Mouse (Mus musculus) forebrain, postnatal 0 days (tissue): ENCODE measurements at regions not wholly inside any gene's neighbourhood (a gene's known extent, or its start where the extent isn't known, plus 50 kb on each side); places are given as distances from the start of the nearest gene placed in this dataset.

Experiments used
- ATAC-seq: fragments of 200-750 bp; cut with Nextera tagmentation; 2 replicates; pipeline ENCODE4 v1.8.0; 2017; ENCODE audit warnings: mild to moderate bottlenecking, moderate library complexity
- DNase-seq: peaks from one replicate; pipeline ENCODE4 v3.0.0-alpha.2; 2015
- H3K27ac ChIP-seq: fragments of 300-500 bp; sonication (generic); 2 replicates; pipeline ENCODE4 v1.5.1; 2014; ENCODE audit warnings: low read depth, mild to moderate bottlenecking, antibody characterized with exemption, low read length, moderate library complexity, mixed read lengths
- H3K27me3 ChIP-seq: fragments of 300-500 bp; sonication (generic); 2 replicates; pipeline ENCODE4 v1.6.1; 2014; ENCODE audit warnings: mild to moderate bottlenecking, low read length, mixed read lengths; ENCODE audit not compliant: insufficient read depth
- H3K36me3 ChIP-seq: fragments of 300-500 bp; sonication (generic); 2 replicates; pipeline ENCODE4 v1.6.1; 2014; ENCODE audit warnings: mild to moderate bottlenecking, moderate library complexity; ENCODE audit not compliant: insufficient read depth
- H3K4me1 ChIP-seq: fragments of 300-500 bp; sonication (generic); 2 replicates; pipeline ENCODE4 v1.6.1; 2014; ENCODE audit warnings: antibody characterized with exemption; ENCODE audit not compliant: insufficient read depth
- H3K4me2 ChIP-seq: fragments of 300-500 bp; sonication (generic); 2 replicates; pipeline ENCODE4 v1.6.1; 2014; ENCODE audit warnings: low read depth, mild to moderate bottlenecking, moderate library complexity
- H3K4me3 ChIP-seq: fragments of 300-500 bp; sonication (generic); 2 replicates; pipeline ENCODE4 v1.5.1; 2014; ENCODE audit warnings: low read depth, low read length, mixed read lengths
- H3K9ac ChIP-seq: fragments of 300-500 bp; sonication (generic); 2 replicates; pipeline ENCODE4 v1.6.1; 2014; ENCODE audit warnings: mild to moderate bottlenecking
- H3K9me3 ChIP-seq: fragments of 300-500 bp; sonication (generic); 2 replicates; pipeline ENCODE4 v1.6.1; 2016; ENCODE audit warnings: low read length
- CTCF ChIP-seq: sonication (generic); IDR thresholded peaks from 2 replicates; pipeline ENCODE4 v1.5.1; 2016; ENCODE audit warnings: antibody characterized with exemption, control low read depth, low read depth
- WGBS: fragments of 180-500 bp; shearing (Covaris S2); extraction: QIAGEN DNeasy Blood & Tissue Kit; methylation state at CpG from one replicate; pipeline ENCODE4 v1.1.7; 2014; 5-methylcytosine and 5-hydroxymethylcytosine counted together

GRCm38 (mm10) chr17:45306506-45306905 lies 127.0 kb downstream of the Cdc5l start:
- Histone ChIP-seq H3K4me3 (no peak overlapping the region), H3K36me3 (no peaks in the 10 kb centered on the region), H3K27me3 (no peaks in the 10 kb centered on the region), H3K9me3 (no peaks in the 10 kb centered on the region), H3K4me2 (no peak overlapping the region), H3K27ac (no peak overlapping the region), H3K4me1 (no peaks in the 10 kb centered on the region), H3K9ac (no peak overlapping the region)
- no peak for TF ChIP-seq CTCF
- no peak for DNase-seq
- WGBS, result 84% methylated on average over 7 of the region's 7 CpGs
- no peak for ATAC-seq

GRCm38 (mm10) chr17:45303183-45303582 lies 130.4 kb downstream of the Cdc5l start:
- H3K4me1 ChIP-seq, result no peaks in the 10 kb centered on the region
- no peak for TF ChIP-seq CTCF
- no peak overlapping the region for H3K4me3 ChIP-seq
- H3K4me2 ChIP-seq, result no peak overlapping the region
- no peak overlapping the region for H3K9ac ChIP-seq
- WGBS, result 67% methylated on average over 6 of the region's 6 CpGs
- ATAC-seq (no peak), DNase-seq (no peak)
- H3K27me3 ChIP-seq, result no peaks in the 10 kb centered on the region
- no peak overlapping the region for H3K27ac ChIP-seq
- H3K9me3 ChIP-seq, result no peaks in the 10 kb centered on the region
- H3K36me3 ChIP-seq, result no peaks in the 10 kb centered on the region

GRCm38 (mm10) chr17:45298355-45298754 lies 135.2 kb downstream of the Cdc5l start:
- DNase-seq (no peak), ATAC-seq (no peak)
- no peaks in the 10 kb centered on the region for H3K4me1 ChIP-seq
- 32% methylated on average over 4 of the region's 4 CpGs for WGBS
- no peak overlapping the region for H3K27ac ChIP-seq
- no peak overlapping the region for H3K9ac ChIP-seq
- no peak for TF ChIP-seq CTCF
- no peaks in the 10 kb centered on the region for H3K27me3 ChIP-seq
- H3K9me3 ChIP-seq, result no peaks in the 10 kb centered on the region
- no peaks in the 10 kb centered on the region for H3K36me3 ChIP-seq
- H3K4me3 ChIP-seq, result no peak overlapping the region
- no peak overlapping the region for H3K4me2 ChIP-seq

DNA sequence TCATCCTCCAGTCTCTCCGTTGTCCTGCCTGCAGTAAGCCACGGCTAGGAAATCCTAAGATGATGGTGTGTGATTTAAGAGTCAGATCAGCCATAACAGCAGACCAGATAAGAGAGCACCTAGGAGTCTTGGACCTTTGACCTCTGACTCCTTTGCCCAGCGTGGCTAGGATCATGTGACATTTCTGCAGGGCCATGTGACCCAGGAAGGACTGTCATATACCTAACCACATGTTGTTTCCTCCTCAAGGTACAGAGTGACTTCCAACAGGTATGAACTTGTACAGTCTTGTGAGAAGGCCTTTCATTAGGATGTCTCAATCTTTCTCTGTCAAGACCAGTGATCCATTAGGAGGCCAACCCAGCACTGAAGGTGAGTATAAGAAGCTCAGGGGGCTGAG lies 135.7 kb downstream of the Cdc5l start:
- DNase-seq (no peak), ATAC-seq (no peak)
- H3K36me3 ChIP-seq, result no peaks in the 10 kb centered on the region
- WGBS, result 82% methylated on average over 3 of the region's 3 CpGs
- H3K9ac ChIP-seq, result no peak overlapping the region
- no peak for TF ChIP-seq CTCF
- H3K4me3 ChIP-seq, result no peak overlapping the region
- H3K4me2 ChIP-seq, result no peak overlapping the region
- H3K9me3 ChIP-seq, result no peaks in the 10 kb centered on the region
- no peaks in the 10 kb centered on the region for H3K4me1 ChIP-seq
- no peak overlapping the region for H3K27ac ChIP-seq
- no peaks in the 10 kb centered on the region for H3K27me3 ChIP-seq

DNA sequence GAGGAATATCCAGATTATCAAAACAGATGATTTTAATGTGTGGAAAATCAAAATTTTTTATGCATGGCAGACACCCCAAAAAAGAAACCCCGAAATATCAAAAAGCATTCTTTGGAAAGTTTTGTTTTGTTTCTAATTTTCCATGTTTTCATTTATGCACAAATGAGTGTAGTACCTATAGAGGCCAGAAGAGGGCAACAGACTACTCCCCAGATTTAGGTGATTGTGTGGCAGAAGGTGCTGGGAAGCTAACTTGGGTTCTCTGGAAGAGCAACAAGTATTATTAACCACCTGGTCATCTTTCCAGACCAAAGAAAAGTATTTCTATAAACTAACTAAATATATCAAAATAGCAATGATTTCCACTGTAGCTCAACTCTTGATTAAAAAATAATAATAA lies 137.2 kb downstream of the Cdc5l start:
- H3K4me2 ChIP-seq, result no peak overlapping the region
- H3K27me3 ChIP-seq, result no peaks in the 10 kb centered on the region
- no peaks in the 10 kb centered on the region for H3K9me3 ChIP-seq
- no peak for DNase-seq
- H3K36me3 ChIP-seq, result no peaks in the 10 kb centered on the region
- H3K4me3 ChIP-seq, result no peak overlapping the region
- peak; percentile 43 for TF ChIP-seq CTCF
- H3K9ac ChIP-seq, result no peak overlapping the region
- 89% methylated on average over 1 of the region's 1 CpGs for WGBS
- H3K27ac ChIP-seq, result no peak overlapping the region
- no peaks in the 10 kb centered on the region for H3K4me1 ChIP-seq
- ATAC-seq, result no peak

- 65% methylated on average over 4 of the region's 4 CpGs for WGBS
- no peaks in the 10 kb centered on the region for H3K36me3 ChIP-seq
- H3K4me2 ChIP-seq, result no peak overlapping the region
- no peak overlapping the region for H3K27ac ChIP-seq
- H3K4me3 ChIP-seq, result no peak overlapping the region
- no peaks in the 10 kb centered on the region for H3K4me1 ChIP-seq
- no peaks in the 10 kb centered on the region for H3K27me3 ChIP-seq
- H3K9ac ChIP-seq, result no peak overlapping the region
- no peak for TF ChIP-seq CTCF
- H3K9me3 ChIP-seq, result no peaks in the 10 kb centered on the region
- DNase-seq, result no peak
- no peak for ATAC-seq
These were observed 138.7 kb downstream of the Cdc5l start for GRCm38 (mm10) chr17:45294886-45295285.

DNA sequence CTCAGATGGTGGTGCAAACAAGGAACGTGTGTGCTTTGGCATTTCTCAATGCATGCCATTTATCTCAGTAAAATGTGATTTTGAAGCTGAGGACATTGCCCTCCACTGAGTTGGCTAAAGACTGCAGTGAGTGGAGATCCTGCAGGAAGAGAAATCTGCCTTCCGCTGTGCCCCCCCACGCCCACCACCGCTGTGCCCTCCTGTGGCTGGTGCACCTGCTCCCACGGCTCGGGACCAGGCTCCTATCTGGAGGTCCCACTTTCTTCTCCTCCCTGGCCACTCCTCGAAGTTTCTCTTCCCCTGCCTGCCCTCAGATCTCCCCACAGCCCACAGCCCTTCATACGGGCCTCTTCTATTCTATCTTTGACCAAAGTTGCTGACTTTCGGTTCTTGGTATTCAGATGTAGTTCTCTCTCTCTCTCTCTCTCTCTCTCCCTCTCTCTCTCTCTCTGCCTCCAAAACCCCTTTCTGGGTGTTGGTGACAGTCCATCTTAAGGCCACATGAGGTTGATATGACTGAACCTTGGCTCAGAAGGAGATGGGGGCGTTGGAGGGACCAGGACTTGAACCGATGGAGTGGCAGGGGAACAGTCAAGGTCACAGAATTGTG lies 139.2 kb downstream of the Cdc5l start:
- ATAC-seq (no peak), DNase-seq (no peak)
- Histone ChIP-seq H3K27ac (no peak overlapping the region), H3K4me1 (no peaks in the 10 kb centered on the region), H3K9ac (no peak overlapping the region), H3K36me3 (no peaks in the 10 kb centered on the region), H3K4me2 (no peak overlapping the region), H3K27me3 (no peaks in the 10 kb centered on the region), H3K9me3 (no peaks in the 10 kb centered on the region), H3K4me3 (no peak overlapping the region)
- no peak for TF ChIP-seq CTCF
- WGBS, result 88% methylated on average over 11 of the region's 11 CpGs
